Mouse (Mus musculus): Measurements from ENCODE around the gene Acan.

- TF ChIP-seq TAL1 (IDR thresholded peaks at IDR 0.05; ENCODE audit: low read length) (no peak), GATA1 (IDR thresholded peaks at IDR 0.05; ENCODE audit: low read length) (no peak)
These were observed 24.1 kb upstream of the Acan start for GRCm38 (mm10) chr7:79029138-79029537.

All from erythroblast, embryonic 14.5 days (primary cell).